Mouse (Mus musculus): ENCODE measurements around the gene Abcc3. TPM values are rescaled to one million over a fixed set of nuclear protein-coding genes. Genes with fewer than 3 reads are reported as not detected.

The Abcc3 gene
- total and polyA plus RNA-seq, 2 experiments from 2014 or later = 0.97 to 1.1 TPM

DNA sequence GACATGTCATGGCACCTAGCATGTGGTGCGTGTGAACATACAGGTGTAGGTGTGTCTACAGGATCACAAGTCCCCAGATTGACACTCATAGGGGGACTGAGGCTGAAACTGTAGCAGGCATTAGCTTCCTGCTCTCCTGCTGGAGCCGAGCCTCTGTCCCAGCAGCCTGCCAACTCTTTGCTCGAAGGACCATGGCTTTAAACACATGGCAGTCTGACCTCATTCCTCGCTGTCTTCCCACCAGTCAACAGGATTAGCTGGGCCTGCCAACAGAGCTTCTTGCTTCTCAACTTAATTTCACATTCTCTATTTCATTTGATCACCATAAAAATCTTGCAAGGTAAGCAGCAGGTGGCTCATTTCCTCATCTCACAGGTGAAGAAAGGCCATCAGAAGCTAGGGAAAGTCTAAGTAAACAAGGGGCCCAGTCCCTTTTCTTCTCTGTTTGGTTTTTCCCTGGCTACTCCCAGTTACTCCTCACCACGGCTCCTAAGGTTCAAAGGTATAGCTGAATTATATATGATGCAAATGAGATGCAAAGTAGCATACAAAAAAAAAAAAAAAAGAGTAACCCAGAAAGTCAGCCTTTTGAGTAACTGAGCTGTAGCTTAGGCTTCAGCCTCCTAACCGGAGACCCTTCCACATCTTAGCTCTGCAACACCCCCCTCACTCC is 2.9 kb downstream of the Abcc3 start:
- no peaks in the 10 kb centered on the region for H3K27me3 ChIP-seq (ENCODE audit: insufficient read depth, low read length)
- H3K9me3 ChIP-seq (ENCODE audit: low read length) = no peaks in the 10 kb centered on the region
- no peak overlapping the region for H3K27ac ChIP-seq (ENCODE audit: low read depth, low read length)
- H3K4me1 ChIP-seq (ENCODE audit: insufficient read depth) = no peaks in the 10 kb centered on the region
- no peaks in the 10 kb centered on the region for H3K36me3 ChIP-seq (ENCODE audit: insufficient read depth)
- DNase-seq (no peak), ATAC-seq (no peak)
- no peak for TF ChIP-seq CTCF (IDR thresholded peaks at IDR 0.05; ENCODE audit: low read depth)
- no peak overlapping the region for H3K9ac ChIP-seq
- no peak overlapping the region for H3K4me3 ChIP-seq (ENCODE audit: low read depth, low read length)
- no peak overlapping the region for H3K4me2 ChIP-seq (ENCODE audit: low read depth)
- 62% methylated on average over 6 of the region's 6 CpGs for WGBS

DNA sequence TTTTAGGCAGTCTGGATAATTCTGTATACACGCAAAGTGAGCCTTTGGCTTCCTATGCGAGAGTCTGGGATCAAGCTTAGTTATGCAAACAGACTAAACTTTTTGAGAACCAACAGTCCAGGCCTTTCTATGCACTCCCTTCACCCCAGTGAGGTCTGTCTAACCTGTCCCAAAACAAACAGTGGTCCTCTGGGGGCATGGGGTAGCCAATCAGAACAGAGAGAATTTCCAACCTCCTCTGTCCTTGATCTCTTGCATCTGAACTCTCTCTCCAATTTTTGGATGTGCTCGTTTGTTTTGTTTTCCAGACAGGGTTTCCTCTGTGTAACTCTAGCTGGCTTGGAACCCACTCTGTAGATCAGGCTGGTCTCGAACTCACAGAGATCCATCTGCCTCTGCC is 3.8 kb downstream of the Abcc3 start:
- TF ChIP-seq CTCF (IDR thresholded peaks at IDR 0.05; ENCODE audit: low read depth) = no peak
- H3K9ac ChIP-seq = no peak overlapping the region
- 75% methylated on average over 4 of the region's 4 CpGs for WGBS
- no peak overlapping the region for H3K27ac ChIP-seq (ENCODE audit: low read depth, low read length)
- H3K4me2 ChIP-seq (ENCODE audit: low read depth) = no peak overlapping the region
- ATAC-seq = no peak
- no peak for DNase-seq
- H3K9me3 ChIP-seq (ENCODE audit: low read length) = no peaks in the 10 kb centered on the region
- no peaks in the 10 kb centered on the region for H3K4me1 ChIP-seq (ENCODE audit: insufficient read depth)
- H3K27me3 ChIP-seq (ENCODE audit: insufficient read depth, low read length) = no peaks in the 10 kb centered on the region
- H3K4me3 ChIP-seq (ENCODE audit: low read depth, low read length) = no peak overlapping the region
- H3K36me3 ChIP-seq (ENCODE audit: insufficient read depth) = no peaks in the 10 kb centered on the region

DNA sequence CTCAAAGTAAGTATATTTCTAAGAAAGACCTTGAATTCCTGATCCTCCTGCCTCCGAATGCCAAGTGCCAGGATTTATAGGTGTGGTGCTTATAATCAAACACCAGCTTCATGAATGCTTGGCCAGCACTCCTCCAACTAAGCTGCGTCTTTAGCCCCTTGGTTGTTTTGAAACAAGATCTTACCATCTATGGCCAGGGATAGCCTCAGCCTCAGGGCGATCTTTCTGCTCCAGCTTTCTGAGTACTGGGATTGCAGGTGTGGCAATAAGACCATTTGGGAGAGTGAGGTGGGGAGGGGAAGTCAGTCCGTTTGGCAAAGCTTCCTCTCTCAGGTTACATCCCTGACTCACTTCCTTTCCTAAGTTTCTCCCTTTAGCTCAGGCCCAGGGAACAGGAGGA is 5.0 kb downstream of the Abcc3 start:
- no peaks in the 10 kb centered on the region for H3K27me3 ChIP-seq (ENCODE audit: insufficient read depth, low read length)
- no peak for DNase-seq
- no peak for ATAC-seq
- WGBS = 80% methylated on average over 4 of the region's 4 CpGs
- H3K4me3 ChIP-seq (ENCODE audit: low read depth, low read length) = no peak overlapping the region
- H3K27ac ChIP-seq (ENCODE audit: low read depth, low read length) = no peak overlapping the region
- H3K4me1 ChIP-seq (ENCODE audit: insufficient read depth) = no peaks in the 10 kb centered on the region
- TF ChIP-seq CTCF (IDR thresholded peaks at IDR 0.05; ENCODE audit: low read depth) = no peak
- no peaks in the 10 kb centered on the region for H3K9me3 ChIP-seq (ENCODE audit: low read length)
- H3K4me2 ChIP-seq (ENCODE audit: low read depth) = no peak overlapping the region
- H3K36me3 ChIP-seq (ENCODE audit: insufficient read depth) = no peaks in the 10 kb centered on the region
- H3K9ac ChIP-seq = no peak overlapping the region

DNA sequence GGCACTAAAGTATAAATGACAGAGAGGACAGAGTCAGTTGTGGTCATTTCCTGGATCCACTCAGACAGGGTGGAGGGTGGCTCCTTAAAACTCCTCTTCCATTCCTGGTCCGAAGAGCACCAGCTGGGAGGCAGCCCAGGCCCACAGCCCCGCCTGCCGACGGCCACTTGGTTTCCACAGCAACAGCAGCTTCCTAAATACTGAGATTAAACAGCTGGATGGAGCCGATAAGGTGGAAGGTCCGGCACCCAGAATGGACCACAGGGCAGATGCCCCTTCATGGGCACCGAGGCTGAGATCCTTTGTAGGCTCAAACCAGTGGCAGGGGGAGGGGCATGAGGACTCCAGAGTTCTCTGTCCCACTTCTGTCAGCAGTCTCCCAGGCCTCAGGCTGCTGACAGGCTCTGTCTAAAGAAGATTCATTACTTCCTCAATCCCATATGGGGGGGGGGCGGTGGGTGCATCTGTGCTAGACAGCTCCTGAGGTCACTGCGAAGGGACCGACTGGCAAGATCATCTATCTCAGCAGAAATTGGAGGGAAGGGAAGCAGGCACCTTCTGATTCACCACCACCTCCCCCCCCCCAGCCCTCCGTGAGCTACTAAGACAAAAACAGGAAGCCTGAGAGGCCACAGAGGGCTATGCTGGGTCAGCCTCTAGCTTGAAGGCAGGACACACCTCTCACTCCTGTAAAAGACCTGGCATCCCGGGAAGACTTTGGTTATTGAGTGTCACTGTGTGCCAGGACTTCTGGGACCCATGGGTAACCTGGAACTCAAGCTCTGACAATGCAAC is 6.6 kb downstream of the Abcc3 start:
- H3K27ac ChIP-seq (ENCODE audit: low read depth, low read length) = no peak overlapping the region
- no peak for DNase-seq
- TF ChIP-seq CTCF (IDR thresholded peaks at IDR 0.05; ENCODE audit: low read depth) = no peak
- H3K4me2 ChIP-seq (ENCODE audit: low read depth) = no peak overlapping the region
- H3K4me1 ChIP-seq (ENCODE audit: insufficient read depth) = no peaks in the 10 kb centered on the region
- no peaks in the 10 kb centered on the region for H3K27me3 ChIP-seq (ENCODE audit: insufficient read depth, low read length)
- 42% methylated on average over 12 of the region's 12 CpGs for WGBS
- H3K9me3 ChIP-seq (ENCODE audit: low read length) = no peaks in the 10 kb centered on the region
- H3K9ac ChIP-seq = no peak overlapping the region
- no peaks in the 10 kb centered on the region for H3K36me3 ChIP-seq (ENCODE audit: insufficient read depth)
- H3K4me3 ChIP-seq (ENCODE audit: low read depth, low read length) = no peak overlapping the region
- peak; percentile 23; the same call in 1 of the 2 replicates for ATAC-seq

DNA sequence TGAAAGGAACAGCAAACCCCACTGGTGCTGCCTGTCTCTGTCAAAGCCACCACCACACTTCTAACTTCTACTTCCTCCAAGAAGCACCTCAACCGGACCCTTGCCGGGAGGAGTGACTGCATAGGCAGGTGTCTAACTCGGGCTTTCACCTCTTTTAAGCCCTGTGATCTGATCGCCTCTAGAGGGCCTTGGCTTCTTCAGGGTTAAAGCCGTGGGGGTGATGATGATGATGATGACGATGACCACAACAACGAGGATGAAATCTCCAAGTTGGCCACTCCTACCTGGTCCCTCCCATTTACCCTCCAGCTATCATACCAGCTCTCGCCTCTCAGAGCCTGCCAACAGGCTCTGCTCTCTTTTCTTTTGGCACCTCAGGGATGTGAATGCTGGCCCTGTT is 13.1 kb downstream of the Abcc3 start:
- no peak for DNase-seq
- Histone ChIP-seq H3K27me3 (ENCODE audit: insufficient read depth, low read length) (no peaks in the 10 kb centered on the region), H3K9me3 (ENCODE audit: low read length) (no peaks in the 10 kb centered on the region), H3K27ac (ENCODE audit: low read depth, low read length) (no peak overlapping the region), H3K9ac (no peak overlapping the region), H3K4me3 (ENCODE audit: low read depth, low read length) (no peak overlapping the region), H3K36me3 (ENCODE audit: insufficient read depth) (no peaks in the 10 kb centered on the region), H3K4me2 (ENCODE audit: low read depth) (no peak overlapping the region), H3K4me1 (ENCODE audit: insufficient read depth) (no peaks in the 10 kb centered on the region)
- TF ChIP-seq CTCF (IDR thresholded peaks at IDR 0.05; ENCODE audit: low read depth) = no peak
- 74% methylated on average over 8 of the region's 8 CpGs for WGBS
- ATAC-seq = no peak

DNA sequence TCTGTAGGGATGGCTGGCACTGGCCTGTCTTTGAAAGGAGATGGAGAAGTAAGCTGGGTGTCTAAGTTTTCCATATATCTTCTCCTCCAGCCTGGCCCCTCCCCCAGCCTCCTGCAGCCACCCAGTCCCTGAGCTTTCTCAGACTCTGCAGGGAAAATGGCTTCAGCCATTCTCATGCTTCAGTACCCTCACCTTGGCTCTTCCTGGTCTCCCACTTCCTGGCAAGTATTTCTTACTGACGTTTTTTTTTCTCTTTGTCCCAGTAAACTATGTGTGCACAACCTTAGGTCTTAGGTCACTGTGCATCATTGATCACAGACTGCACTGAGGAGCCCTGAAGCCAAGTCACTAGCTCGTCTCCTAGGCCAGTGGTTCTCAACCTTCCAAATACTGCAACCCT is 13.7 kb downstream of the Abcc3 start:
- ATAC-seq = no peak
- DNase-seq = no peak
- Histone ChIP-seq H3K4me2 (ENCODE audit: low read depth) (no peak overlapping the region), H3K36me3 (ENCODE audit: insufficient read depth) (no peaks in the 10 kb centered on the region), H3K9ac (no peak overlapping the region), H3K4me3 (ENCODE audit: low read depth, low read length) (no peak overlapping the region), H3K27me3 (ENCODE audit: insufficient read depth, low read length) (no peaks in the 10 kb centered on the region), H3K27ac (ENCODE audit: low read depth, low read length) (no peak overlapping the region), H3K4me1 (ENCODE audit: insufficient read depth) (no peaks in the 10 kb centered on the region), H3K9me3 (ENCODE audit: low read length) (no peaks in the 10 kb centered on the region)
- WGBS = 36% methylated on average over 2 of the region's 2 CpGs
- TF ChIP-seq CTCF (IDR thresholded peaks at IDR 0.05; ENCODE audit: low read depth) = no peak

DNA sequence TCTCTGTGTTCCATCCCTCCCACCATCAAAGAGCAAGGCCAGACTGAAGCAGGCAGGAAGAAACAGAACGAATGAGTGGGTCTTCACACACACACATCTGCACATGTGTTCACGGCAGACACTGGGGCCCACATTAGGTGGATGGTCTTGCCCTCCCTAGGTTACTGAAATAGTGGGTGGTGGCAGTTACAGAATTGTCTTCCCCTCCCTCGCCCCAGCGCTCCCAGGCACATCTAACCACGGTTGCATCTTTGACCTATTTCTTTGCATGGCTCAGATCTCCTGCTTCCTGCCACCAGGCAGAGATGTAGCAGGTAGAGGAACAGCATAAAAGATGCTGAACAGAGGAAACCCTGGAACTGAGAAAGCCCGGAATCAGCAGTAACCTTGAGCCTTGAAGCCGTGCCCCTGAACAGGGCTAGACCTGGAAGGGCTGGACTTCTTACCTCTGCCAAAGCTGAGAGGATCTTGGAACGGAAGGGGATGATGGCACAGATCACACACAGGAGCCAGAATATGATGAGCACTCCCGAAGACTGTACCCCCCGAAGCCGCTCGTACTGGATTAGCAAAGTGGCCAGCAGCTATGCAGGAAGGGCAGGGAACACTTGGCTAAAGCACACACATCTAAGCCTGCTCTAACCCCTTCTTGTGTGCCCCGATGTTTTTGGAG is 18.4 kb downstream of the Abcc3 start:
- DNase-seq (no peak), ATAC-seq (no peak)
- Histone ChIP-seq H3K4me3 (ENCODE audit: low read depth, low read length) (no peak overlapping the region), H3K9ac (no peak overlapping the region), H3K36me3 (ENCODE audit: insufficient read depth) (no peaks in the 10 kb centered on the region), H3K27ac (ENCODE audit: low read depth, low read length) (no peak overlapping the region), H3K27me3 (ENCODE audit: insufficient read depth, low read length) (no peaks in the 10 kb centered on the region), H3K4me1 (ENCODE audit: insufficient read depth) (no peaks in the 10 kb centered on the region), H3K4me2 (ENCODE audit: low read depth) (no peak overlapping the region), H3K9me3 (ENCODE audit: low read length) (no peaks in the 10 kb centered on the region)
- WGBS = 90% methylated on average over 13 of the region's 13 CpGs
- no peak for TF ChIP-seq CTCF (IDR thresholded peaks at IDR 0.05; ENCODE audit: low read depth)
